Mouse (Mus musculus): ENCODE results near the gene Fcgrt. TPM values are rescaled to one million over a fixed set of nuclear protein-coding genes. Genes with fewer than 3 reads are reported as not detected.

The Fcgrt gene
- total RNA-seq, 2 experiments from 2014 or later, result 116 to 138 TPM

DNA sequence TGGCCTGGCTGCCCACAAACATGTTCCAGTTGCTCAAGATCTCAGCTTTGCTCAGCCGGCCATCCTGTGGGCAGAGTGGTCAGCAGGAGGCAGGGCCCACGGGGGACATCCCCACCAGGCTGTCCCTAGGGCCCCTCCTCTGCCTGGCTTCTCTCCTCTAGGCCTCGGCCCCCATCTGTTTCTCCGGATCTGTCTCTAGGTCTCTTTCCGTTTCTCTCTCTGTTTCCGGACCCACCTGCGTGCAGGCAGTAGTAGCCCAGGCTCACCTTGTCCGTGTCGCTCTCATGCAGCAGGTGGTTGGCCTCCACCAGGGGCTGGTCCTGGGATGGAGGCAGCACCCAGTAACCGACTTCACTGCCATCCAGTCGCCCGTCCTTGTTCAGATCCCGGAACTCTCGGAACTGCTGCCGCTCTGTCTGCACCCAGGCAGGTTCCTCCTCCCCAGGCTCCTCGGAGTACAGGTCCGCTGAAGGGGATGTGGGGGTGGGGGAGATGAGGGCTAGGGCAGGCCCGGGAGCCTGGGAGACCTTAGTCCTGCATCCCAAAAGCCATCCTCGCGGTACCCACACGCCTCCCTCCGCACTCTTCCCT, 20.3 kb downstream of the Fcgrt start:
- DNase-seq, result no peak

- peak in 1 of 2 experiments; percentile 56 for DNase-seq
Observed at GRCm38 (mm10) chr7:45082401-45083299, 21.0 kb downstream of the Fcgrt start.

GRCm38 (mm10) chr7:45081016-45081415, 22.6 kb downstream of the Fcgrt start:
- DNase-seq, result no peak

DNA sequence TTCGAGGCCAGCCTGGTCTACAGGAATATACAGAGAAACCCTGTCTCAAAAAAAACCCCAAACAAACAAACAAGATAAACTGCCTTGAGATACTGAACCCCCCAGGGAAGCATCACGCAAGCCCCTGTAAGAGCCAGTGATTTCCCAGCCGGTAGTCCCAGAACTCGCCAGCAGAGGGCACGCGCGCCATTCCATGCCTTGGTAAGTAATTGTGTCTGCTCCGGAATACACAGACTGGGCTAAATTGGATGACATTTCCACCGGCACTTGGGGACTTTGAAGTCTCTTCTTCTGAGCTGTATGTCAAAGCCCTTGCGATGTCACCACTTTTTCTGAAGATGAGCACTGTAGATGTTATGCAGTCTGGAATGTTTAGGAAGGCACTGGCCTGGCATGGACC, 23.8 kb downstream of the Fcgrt start:
- peak; percentile 92 for DNase-seq

- peak; percentile 85 to 87 for DNase-seq
Observed at GRCm38 (mm10) chr7:45078513-45078912, 25.1 kb downstream of the Fcgrt start.

DNA sequence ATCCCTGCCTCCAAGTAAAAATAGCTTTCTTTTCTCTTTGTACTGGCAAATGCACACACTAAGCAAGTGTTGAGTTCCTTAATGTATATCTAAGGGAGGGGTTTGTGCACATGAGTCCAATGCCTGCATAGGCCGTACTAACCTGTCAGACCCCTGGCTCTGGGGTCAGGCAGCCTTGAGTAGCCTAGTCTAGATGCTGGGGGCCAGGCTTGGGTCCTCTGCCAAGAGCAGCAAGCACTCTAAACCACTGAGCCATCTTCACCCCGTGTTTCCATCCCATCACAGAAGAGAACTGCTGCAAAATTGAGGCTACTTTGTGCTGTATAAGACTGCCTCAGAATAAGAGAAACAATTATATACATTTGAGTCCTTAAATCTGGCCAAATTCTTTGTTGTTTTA, 25.8 kb downstream of the Fcgrt start:
- DNase-seq, result no peak

DNA sequence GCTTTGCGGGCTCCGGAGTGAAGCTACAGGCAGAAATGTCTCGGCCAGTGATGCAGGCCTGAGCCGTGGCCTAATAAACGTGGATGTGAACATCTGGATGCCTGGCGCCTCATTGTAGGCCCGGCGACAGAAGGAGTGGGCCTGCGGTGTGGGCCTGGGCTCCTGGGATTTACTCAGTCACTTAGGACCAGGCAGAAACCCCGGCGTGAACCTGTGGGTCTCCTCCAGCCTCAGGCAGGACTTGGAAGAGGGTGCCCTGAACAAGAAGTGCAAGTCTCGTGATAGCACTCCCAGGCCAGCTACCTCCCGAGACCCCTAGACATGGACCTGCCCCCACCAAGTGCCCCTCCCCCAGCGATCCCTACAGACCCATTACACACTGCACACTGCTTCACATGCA, 26.3 kb downstream of the Fcgrt start:
- DNase-seq, result no peak

- DNase-seq, result no peak
Observed at GRCm38 (mm10) chr7:45076501-45076900, 27.1 kb downstream of the Fcgrt start.

DNA sequence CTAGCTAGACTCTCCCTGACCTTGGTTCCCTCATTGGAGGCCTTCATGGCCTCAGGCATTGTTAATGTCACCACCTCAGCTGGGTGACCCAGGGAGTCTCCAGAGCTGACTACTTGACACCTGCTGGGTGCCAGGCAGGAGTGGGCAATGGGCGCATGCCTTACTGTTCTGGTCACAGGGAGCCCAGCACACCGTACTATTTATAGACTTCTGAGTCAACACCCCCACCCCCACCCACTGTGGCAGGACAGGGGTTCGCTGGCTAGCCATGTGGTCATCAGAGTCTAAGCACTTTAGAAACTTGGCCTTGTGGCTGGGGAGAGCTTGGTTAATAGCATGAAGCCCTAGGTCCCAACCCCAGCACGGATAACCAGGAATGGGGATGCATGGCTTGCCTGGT, 28.2 kb downstream of the Fcgrt start:
- DNase-seq, result peak; percentile 64 to 77

DNA sequence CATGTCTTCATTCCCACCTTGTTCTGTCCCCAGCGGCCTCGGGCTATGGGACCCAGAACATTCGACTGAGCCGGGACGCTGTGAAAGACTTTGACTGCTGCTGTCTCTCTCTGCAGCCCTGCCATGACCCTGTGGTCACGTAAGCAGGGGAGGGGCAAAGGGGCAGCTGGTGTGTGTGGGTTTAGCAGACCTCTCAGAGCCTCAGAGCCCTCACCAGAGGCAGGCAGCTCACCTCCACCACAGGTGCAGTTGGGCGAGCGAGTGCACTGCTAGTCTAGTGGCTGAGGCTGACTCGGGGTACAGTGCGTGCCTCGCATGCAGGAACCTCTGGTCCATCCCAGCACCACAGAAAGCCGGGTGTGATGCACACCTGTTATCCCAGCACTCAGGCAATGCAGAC, 29.7 kb downstream of the Fcgrt start:
- DNase-seq, result no peak

DNA sequence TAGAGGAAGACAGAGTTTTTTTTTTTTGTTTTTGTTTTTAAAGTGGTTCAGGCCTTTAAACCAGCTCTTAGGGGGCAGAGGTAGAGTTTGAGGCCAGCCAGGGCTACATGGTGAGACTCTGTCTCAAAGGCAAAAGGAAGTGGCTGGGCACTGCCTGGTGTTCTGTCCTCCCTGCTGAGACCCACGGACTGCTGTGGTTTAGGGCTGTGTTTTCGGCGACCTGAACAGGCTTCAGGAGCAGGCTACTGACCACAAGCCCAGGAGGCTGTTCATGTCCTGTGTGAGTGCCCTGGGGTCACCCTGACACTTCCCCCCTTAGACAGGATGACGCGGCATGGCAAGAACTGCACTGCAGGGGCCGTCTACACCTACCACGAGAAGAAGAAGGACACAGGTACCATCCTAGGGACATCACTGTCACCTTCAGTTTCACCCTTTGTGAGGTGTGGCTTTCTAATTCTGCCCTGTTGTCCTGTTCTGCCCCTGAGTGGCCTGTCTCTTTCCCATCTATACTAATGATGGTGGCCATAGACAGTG, 30.4 kb downstream of the Fcgrt start:
- no peak for DNase-seq

DNA sequence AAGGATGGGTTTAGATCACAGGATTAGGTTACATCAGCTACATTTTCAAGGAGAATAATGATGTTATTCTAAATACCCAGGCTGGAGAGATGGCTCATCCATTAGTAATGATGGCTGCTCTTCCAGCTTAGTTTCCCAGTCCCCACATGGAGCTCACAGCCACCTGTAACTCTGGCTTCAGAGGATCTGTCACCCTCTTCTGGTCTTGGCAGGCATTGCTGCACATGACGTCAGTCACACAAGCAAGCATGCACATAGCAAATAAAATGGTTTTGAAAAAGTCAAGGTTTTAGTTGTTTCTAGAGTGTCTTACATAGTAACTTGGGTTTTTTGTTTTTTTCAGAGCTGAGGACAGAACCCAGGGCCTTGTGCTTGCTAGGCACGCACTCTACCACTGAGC, 31.4 kb downstream of the Fcgrt start:
- DNase-seq, result peak; percentile 67 to 72

GRCm38 (mm10) chr7:45069671-45070070, 34.0 kb downstream of the Fcgrt start:
- no peak for DNase-seq

- peak; percentile 62 to 66 for DNase-seq
Observed at GRCm38 (mm10) chr7:45068000-45068318, 35.7 kb downstream of the Fcgrt start.

DNA sequence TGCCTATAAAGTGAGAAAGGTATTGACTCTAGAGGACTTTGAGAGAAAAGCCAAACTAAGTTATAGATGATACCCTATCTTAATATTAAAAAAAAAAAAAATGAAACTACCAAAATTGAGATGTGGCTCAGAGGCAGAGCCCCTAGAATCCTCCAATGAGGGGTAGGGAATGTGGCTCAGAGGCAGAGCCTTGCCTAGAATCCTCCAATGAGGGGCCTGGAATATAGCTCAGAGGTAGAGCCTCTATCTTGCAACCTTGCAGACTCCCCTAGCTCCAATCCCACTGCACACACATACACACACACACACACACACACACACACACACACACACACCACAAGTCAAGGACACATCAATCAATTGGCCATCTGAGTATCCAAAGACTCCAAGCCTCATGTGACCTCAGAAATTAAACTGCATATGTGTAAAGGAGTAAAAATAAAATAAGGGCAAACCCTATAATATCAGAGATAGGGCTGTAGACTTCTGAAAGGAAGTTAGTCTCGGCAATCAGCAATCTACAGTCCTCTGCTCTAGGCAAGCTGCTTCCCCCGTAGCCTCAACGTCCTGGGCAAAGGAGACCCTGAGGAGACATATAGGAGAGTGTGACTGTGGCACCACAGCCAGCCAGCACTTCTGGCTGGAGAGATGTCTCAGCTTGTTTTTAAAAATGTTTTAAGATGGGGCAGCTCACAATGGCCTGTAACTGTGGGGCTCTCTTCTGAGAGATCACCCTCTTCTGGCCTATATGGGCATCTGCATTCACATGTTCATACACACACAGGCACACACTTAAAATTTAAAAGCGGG, 36.3 kb downstream of the Fcgrt start:
- DNase-seq, result no peak

DNA sequence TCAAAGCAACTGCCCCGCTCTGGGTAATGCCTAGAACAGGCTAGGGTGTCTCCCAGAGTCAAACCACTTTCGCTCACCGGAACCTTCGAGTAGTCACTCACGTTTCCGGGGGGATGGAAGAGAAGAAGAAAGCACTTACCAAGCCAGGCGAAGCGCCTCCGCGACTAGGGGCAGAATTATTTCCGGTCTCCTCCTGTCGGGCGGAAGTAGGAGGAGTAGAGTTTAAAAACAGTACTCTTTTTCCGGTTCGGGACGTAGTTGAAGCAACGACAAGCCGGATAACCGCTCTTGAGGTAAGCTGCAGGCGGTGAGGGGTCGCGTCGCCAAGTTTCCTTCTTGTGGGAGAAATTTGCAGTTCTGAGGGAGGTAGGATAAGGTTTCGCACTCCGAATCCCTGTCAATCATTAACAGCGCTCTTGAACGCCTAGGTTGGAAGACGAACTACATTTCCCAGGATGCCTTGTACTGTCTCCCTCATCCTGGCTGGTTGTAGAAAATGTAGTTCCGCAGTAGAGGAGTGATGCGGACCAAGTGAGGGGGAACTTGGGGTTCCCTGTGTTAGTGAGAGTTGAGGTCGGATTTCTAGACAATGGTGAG, 41.3 kb downstream of the Fcgrt start, which contains the start of the genes Nosip and Prrg2:
Gene Nosip, plus strand, starts transcription at position 191 of the 597 bp plus-strand sequence.
Gene Prrg2, minus strand, starts transcription at position 439 of the 597 bp plus-strand sequence.
- DNase-seq, result peak; percentile 93 to 94

DNA sequence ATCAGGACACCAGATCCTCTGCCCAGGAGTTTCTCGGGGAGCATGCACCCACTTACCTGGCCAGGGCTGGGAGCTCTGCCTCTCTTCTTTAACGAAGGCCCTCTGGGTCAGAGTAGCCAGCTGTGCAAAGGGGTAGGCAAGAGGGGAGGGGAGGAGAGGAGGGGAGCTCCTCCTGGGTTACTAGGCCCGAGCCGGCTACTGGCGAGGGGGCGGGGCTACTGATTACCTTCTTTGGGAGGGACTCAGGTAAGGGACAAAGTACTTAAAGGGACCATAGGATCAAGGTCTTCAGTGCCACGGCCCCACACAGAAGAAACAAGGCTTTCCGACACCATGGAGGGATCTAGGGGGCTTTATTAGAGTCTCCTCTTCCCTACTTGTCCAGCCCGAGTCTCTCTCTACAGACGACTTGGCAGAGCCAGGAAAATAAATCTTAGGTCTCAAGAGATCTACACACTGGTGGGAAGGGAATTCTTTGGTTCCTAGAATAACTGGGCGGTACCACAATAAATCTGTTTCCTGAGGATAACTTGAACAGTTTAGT, 42.0 kb downstream of the Fcgrt start:
- peak in 1 of 2 experiments; percentile 59 for DNase-seq

DNA sequence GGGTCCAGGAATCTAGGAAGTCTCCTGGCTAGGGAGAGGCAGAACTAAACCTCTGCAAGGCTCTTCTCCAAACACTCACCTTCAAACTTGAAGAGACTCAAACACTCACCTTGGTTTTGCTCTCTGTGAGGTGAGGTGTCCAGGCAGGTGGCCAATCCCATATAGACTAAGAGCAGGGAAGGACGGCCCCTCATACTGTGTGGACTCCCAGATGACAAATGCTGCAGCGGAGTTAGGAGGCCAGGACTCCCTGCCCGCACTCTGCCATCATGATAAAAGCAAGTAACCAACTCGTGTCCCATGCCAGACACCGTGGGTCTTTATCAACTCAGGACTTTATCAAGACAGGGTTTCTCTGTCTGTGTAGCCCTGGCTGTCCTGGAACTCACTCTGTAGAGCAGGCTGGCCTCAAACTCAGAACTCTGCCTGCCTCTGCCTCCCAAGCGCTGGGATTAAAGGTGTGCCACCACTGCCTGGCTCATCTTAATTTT, 43.0 kb downstream of the Fcgrt start:
- DNase-seq, result no peak

- DNase-seq, result no peak
Observed at GRCm38 (mm10) chr7:45058607-45059571, 44.8 kb downstream of the Fcgrt start.

- no peak for DNase-seq
Observed at GRCm38 (mm10) chr7:45056972-45057348, 46.7 kb downstream of the Fcgrt start.

All from adrenal gland, postnatal 36 days (tissue).